Mouse (Mus musculus): ENCODE results near the gene Zmynd8.

The Zmynd8 gene

DNA sequence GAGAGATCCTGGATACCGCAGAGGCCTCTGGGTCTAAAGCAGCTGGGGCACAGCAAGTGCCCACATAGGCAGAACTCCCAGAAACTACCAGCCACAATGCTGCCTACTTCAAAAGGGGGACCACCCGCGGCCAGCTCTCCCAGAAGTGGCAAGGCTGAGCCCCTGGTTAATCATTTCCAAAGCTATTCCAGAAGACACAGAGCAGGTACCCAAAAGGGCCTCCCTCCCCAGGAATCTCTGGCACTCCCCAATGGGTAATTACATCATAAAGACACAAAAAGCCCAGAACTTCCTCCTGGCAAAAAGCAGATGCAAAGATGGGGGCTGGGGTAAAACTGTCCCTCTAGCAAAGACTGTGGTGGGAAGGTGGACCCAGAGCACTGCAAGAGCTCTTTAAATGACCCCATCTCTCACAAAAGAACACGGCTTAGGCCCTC is 41.4 kb downstream of the Zmynd8 start:
- DNase-seq = peak; percentile 79

DNA sequence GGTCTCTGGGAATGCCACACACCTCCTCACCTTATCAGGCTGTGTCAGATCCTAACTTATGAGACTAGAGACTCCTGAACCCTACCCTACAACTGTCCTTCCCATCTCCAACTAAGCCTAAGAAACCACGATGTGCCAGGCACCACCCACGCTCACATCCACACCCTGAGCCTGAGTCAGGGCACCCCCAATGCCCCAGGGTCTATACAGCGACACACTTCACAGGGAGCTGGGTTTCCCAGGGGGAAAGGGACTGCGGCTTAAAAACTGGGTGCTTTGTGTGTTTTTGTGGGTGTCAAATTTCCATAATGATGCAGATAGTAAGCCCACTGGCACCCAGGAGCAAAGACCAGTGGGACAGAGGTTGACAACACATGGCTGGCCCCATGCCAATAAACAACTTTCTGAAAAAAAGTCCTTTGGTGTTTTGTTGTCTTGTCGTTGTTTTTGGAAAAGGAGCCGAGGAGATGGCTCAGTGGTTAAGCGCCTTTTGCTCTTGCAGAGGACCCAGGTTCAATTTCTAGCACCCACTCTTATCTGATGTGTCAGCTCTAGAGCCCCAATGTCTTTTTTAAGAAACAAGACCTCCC is 42.1 kb downstream of the Zmynd8 start:
- peak; percentile 49 for DNase-seq

DNA sequence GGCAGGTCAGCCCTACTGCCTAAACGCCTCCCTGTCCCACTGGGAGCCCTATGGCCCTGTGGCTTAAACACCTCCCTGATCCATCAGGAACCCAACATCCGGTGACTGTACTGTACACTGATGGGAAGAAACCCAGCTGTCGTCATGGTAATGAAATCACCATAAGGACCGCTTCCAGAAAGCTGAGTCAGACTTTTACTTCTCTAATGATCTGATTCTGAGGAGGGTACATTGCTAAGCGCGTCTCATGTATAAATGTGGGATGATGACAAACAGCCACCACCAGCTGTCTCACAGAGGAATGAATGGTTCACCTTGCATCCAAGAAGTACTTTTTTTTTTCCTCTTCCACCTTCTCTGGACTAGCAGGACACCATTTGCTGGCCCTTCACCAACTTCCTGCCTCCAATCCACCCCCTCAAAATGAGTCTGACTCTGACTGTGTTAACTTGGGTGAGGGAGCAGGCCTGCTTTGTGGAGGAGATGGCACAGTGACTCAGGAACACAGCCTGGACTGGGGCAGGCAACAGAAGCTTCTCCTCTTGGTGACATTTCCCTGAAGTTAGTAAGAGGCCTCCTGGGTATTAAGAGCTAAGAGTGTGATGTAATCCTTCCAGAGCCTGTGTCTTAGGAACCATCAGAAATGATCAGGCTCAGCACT is 43.0 kb downstream of the Zmynd8 start:
- peak; percentile 60 for DNase-seq

DNA sequence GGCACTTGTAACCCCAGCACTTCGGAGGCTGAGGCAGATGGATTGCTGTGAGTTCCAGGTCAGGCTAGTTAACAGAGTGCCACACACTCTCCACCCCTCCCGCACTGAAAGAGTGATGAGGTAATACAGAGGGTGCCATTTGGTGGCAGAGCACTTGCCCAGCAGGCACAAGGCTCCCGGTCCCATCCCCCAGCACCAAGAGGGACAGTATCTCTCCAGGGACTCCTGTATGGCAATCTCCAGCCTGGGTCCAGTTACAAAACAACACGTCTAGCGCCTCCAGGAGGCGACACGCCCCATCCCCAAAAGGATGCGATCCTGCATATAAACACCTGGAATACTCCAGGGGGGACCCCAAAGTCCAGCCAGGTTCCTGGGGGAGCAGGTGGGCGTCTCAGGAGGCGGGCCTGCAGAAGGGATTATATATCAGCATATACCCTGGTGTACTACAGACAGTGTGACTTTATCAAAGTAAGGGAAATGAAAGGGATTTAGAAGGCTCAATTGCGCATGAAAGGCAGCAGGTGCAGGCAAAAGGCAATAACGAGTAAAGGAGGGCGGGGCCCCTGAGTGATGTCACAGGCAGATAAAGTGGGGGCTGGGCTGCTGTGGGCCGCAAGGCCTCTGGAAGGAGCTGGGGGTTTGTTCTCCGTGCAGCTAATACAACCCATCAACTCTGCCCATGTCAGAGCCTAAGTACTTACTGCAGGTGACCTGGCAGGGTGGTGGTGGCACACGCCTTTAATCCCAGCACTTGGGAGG is 44.4 kb downstream of the Zmynd8 start:
- no peak for DNase-seq

DNA sequence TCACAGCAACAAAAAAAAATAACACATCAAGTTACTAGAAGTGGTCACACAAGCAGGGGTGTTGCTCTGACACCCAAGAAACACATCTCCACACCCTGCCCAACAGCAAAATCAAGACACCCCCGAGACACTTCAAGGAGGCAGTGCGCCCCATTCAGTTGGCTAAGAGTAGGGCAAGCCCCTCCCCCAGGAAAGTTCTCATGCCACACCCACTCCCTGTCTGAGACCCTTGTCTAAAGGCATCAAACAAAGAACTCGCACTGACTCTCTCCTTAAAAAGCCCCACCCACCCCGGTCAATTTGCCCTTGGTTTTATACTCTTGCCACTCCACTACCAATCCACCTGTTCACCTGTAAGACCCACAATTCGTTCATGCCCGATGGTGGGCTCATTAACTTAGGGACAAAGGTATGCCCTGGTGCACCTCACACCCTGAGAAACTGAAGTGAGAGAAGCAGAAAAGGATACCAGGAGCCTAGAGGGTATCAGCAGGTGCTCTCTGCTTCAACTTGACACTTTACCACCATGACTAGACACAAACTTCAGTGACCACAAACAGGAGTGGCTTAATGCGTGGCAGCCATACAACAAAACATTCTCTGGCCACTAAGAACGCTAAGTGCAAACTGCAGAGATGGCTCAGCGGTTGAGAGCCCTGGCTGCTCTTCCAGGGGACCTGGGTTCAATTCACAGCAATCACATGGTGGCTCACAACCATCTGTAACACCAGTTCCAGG is 45.8 kb downstream of the Zmynd8 start:
- DNase-seq = no peak

DNA sequence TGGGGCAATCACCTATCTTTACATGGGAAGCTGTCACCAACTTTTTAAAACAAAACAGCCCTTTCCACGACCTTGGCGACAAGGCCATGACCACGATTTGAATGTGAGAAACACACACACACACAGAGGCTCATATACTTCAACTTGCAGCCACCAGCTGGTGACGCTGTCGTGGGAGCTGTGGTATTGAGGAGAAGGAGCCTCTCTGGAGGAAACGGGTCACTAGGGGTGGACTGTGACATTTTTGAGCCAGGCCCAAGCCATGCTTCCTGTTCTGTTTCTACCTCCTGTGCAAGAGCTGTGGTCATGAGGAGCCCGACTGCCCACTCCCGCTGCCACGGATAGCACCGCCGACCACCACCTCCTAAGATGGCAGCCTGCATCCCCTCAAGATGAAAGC is 46.4 kb downstream of the Zmynd8 start:
- DNase-seq = peak; percentile 66

DNA sequence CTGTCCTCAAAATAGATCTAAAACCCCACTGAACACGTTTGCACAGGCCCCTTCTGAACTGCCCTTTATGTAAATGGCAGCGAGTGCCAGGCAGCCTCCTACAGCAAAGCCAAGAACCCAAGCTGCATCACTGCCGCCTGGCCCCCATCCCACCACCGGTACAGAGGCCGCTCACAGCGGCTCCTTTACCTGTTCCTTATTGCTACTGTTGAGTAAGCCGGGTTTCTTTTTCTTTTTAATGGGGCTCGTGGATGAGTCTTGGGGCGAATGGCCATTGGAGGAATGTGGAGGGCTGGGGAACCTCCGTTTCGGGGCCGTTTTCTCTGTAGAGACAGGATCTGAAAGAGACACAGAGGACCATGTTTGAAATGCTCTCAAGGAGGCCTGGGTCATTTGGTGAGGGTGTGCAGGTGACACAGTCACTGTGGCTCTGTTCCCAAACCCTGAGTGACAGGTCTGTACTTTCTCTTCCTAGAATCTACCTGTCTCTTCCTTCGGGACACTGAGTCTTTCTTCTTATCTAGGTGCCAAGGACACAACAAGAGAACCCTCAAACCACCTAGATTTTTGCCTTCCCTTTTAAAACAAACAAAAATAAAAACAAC is 46.9 kb downstream of the Zmynd8 start:
- DNase-seq = no peak

DNA sequence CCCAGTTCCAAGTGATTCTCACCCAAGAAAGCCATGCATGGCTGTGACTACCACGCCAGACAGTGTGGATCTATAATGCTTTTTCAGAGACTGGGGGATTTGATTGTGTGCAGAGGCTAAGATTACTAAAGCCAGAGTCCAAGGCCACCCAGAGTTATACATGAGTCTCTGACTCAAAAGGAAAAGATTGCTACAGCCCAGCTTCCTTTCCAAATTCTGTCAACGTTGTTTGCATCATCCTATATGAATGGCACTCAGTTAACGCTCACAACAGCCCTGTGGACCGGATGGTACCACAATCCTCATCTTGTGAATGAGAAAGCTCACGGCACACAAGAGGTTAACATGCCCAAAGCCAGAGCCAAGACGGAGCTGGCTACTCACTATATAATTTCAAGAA is 48.0 kb downstream of the Zmynd8 start:
- no peak for DNase-seq

DNA sequence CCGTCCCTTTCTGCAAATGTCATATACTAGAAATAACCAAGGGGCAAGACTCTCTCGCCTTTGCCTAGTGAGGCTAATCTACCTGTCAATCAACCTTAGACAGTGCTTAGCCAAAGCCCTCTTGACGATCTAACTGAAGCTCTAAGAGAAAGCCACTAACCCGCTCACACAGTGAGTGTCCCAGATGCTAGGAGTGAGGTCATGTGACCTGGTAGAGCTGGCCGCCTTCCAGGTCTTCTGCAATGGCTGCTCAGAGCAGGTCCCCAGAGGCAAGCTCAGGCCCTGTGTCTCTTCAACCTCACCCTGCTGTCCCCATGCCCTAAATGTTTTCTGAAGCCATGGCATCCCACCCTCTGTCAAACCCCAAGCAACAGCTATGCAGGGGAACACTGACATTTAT is 49.7 kb downstream of the Zmynd8 start:
- peak; percentile 88 for DNase-seq

DNA sequence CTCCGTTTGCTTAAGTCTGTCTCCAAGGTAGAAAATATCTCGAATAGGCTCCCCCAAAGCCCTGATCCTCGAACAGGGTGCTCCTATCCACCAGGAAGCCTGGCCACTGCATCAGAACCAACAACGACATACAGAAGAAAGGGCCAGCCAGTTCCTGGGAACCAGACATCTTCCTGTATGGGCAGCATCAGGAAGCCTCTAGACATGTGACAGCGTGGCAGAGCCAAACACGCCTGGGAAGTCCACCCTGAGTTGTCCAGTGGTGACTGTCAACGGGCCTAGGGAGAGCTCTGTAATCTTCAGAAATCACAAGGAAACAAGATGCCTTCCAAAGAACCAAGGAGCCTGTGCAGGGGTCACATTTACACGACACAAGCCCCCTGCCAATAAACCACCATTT is 52.0 kb downstream of the Zmynd8 start:
- DNase-seq = no peak

DNA sequence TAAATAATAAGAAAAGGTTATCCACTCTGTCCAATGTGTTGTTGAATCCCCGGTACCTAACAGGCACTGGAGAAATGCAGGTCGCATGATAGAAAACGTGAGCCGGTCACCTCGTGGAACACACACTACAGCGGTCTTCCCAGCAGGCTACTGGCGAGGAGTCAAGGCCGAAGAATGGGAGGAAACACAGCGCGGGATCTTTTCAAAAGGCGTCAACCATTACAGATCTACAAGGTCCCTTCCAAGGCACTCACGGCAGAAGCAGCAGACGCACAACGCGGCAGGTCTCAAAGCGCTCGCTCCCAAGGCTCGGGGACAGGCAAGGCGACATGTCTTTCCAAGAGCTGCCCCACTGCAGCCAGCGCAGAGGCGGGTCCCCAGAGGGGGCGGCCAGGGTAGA is 53.3 kb downstream of the Zmynd8 start:
- DNase-seq = no peak

DNA sequence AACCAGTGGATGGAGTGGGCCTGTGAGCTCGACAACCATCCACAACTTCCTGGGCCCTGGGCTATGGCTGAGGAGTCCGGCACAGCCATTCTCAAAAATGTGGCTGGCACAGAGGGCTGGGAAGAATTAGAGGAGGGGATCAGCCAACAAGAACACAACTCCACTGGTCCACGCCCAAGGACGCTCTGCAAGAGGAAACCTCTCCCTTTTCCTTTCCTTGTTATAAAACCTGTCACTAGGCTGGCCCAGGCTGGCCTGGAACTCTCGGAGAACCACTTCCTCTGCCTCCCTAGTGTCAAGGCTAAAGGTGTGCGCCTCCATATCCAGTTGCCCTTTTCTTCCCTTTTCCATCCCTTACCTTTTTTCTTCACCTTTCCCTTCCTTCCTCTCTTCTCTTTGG is 55.5 kb downstream of the Zmynd8 start:
- DNase-seq = no peak

DNA sequence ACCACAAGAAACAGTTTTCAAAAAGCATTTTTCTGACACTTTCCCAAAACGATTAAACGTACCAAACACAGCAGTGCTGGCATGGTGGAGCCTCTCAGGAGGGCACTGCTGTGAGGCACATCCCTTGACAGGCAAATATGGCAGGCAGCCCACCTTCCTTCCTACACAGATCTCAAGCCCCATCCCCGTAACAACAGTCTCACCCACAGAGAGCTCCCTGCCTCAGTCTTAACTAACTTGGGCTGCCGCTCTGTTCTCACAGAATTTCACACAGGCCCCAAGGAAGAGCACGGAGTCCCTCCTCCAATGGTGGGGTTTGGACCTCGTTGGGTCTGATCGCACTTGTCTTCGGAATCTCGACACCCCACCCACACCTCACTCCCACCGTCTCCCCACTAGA is 56.6 kb downstream of the Zmynd8 start:
- no peak for DNase-seq

DNA sequence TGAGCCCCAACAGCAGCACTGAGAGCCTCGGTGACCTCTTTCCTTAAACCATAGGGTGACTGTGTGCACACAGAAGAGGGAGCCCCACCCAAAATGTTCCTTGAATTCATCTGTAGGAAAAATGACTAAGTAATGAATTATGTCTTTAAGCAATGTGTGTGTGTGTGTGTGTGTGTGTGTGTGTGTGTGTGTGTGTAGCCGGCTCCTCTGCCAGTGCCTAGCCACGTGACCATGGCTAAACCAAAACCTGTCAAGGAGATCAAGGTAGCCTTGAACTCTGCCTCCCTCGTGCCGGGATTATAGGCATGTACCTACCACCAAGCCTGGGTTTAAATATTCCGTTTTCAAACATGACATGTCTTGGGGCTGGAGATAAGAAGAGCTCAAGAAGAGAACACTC is 57.0 kb downstream of the Zmynd8 start:
- no peak for DNase-seq

DNA sequence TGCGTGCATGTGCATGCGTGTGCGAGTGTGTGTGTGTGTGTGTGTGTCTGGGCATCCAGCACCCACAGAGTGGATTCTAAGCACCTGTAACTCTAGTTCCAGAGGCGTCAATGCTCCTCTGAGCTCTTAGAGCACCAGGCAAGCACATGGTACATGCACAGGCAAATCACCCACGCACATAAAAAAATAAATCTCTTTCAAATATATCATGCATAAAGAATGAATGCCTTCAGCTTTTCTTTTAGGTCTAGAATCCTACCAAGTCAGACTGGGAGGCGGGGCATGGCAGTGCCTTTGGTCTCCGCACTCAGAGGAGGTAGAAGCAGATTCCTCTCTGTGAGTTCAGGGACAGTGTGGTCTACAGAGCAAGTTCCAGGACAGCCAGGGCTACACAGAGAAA is 58.0 kb downstream of the Zmynd8 start:
- DNase-seq = no peak

DNA sequence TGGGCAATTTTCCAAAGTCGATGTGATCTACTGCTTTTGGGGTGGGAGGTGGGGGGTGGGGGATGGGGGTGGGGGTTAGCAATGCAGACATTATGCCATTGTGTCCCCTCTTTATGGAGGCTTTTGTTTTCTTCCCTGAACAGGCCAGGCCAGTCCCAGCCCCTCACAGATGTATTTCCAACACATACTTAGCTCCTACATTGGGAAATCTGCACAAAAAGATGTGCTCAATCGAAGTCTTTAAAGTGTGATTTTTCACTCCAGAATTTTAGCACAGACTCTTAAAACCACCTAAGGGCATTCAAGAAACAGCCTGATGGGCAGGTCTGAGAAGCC is 59.5 kb downstream of the Zmynd8 start:
- DNase-seq = no peak

DNA sequence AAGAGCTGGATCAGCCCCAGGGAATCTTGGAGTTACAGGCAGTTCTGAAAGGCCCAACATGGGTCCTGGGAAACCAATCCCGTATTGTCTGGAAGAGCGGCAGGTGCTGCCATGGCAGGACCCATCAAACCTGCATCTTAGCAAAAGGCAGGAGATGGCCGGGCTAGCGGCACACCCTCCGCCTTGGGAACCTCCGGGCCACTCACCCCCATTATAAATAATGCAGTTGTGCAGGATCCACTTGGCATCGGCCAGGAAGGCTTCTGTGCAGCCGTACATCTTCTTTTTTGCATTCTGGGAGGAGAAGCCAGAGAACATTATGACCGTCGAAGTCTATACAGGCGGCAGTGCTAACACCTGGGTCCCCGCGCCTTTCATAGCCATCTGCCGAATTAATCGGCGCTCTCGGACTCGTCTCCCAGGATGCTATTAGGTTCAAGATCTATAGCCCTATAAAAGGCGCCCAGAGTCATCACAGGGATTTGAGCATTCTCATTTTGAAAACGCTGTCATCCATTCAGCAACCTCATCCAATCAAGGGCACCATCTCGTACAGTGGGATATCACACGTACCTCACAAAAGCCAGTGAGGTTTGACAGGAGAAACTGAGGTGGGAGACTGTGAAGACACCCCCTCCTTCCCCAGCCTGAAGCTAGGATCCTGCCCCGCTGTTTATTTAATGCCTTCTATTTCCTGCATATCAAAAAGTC is 60.1 kb downstream of the Zmynd8 start:
- DNase-seq = no peak

DNA sequence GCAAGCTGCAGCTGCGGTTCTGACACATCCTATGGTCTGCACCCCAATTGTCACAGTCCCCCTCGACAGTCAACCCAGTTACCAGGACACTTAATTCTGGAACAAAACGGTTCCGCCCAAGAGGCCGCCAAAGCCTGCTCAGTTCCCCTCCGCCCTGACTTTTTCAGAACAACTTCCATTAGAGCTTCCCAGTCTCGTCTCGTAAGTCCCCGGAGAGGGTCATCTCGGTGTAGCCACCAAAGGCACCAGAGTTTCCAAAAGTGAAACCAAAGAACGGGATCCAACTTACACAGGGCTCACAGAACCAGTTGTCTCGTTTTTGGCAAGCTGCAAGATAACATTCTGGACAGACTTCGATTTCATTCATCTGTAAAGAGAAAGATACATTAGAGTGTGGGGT is 64.2 kb downstream of the Zmynd8 start:
- DNase-seq = no peak

DNA sequence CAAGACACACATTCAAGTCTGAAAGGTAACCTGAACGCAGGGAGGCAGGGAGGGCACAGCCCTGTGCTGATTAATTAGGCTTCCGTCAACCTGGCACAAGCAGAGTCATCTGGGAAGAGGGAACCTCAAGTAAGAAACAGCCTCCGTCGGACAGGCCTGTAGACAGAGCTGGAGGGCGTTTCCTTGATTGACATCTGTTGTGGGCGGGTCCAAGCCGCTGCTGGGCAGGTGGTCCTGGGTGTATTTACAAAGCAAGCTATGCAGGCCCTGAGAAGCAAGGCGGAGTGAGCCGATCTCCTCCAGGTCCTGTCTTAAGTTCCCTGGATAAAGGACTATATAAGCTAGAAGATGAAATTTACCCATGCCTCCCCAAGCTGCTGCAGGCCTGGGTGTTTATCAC is 65.3 kb downstream of the Zmynd8 start:
- no peak for DNase-seq

DNA sequence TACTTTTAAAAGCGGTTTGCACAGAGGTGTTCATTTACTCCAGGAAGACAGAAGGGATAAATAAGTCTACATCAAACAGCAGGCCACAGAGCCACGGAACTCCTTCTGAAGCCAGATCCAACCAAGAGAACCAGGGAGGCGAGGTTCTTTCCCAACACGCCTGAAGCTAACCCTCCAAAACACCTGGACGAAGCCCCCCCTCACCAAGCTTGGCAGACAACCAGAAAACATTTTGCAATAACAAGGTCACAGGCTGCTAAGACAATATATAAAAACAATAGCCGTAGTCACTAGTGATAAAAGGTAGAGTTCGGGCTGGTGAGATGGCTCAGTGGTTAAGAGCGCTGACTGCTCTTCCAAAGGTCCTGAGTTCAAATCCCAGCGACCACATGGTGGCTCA is 66.1 kb downstream of the Zmynd8 start:
- DNase-seq = no peak

DNA sequence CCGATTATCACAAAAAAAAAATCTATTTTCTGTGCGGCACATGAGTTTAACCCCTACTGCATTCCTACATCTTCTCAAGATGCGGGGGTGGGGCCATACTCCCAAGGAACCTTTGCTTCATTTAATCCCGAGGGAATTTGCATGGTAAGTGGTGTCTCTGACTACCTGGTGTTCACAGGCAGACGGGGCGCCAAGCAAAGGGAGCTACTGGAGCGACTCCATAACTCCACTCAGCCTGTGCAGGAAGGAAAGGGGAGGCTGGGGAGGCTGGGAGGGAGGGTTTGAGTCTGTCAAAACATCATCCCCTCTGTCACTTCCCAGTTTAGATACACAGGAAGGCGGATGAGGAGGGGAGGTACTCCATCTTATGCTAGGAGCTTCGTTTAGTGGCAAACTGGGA is 66.5 kb downstream of the Zmynd8 start:
- peak; percentile 74 for DNase-seq

DNA sequence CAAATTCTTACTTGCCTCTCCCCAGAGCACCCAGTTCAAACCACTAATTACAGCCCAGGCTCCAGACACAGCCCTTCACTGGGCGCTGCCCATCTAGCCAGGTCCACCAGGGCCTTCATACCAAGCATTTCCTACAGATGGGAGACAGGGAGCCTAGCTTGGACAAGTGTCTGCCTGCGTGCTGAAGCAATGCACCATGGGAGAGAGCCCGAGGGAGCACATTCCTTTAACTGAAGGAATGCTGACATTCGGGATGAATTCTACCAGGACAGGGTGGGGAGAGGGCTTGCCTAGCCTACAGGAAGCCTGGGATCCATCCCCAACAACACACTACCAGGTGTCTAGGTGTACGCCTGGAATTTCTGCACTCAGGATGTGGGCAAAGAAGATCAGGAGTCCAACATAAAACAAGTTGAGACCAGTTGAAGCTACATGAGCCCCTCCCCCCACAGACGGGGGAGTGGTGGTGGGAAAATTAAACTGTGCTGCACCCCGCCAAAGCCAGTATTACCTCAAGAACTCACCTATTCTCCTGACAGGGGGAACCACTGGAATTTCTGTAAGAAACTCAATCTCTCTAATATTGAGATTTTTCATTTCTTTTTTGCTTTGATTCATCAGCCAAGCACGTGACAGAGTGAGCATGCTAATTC is 67.1 kb downstream of the Zmynd8 start:
- peak; percentile 63 for DNase-seq

Measured in kidney, postnatal 10 days (tissue).